Mouse (Mus musculus) myocyte (in vitro differentiated cells): ENCODE data around the gene Baz2b.

Experiments used
- TCF3 ChIP-seq: IDR thresholded peaks from one replicate; pipeline ENCODE4 v1.6.1; 2011; ENCODE audit warnings: low read depth, control low read depth; ENCODE audit not compliant: insufficient read length
- USF1 ChIP-seq: IDR thresholded peaks from one replicate; pipeline ENCODE4 v1.6.1; 2011; ENCODE audit warnings: low read depth, mild to moderate bottlenecking, control low read depth, moderate library complexity

DNA sequence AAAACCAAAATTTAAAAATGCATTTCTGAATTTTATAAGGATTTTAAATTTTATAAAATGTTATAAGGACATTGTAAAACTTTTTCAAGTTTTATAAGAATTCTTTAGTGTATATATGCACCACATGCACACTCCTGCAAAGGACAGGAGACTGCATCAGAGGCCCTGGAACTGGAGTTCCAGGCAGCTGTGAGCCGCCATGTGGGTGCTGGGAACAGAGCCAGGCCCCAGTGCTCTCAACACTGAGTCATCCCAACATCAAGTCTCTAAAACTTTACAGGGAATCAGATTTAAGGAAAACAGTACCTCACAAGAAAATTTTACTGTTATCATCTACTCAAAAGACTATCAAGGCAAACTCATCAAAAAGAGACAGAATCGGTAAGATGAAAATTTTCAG, 97.5 kb downstream of the Baz2b start:
- no peak for TF ChIP-seq TCF3
- no peak for TF ChIP-seq USF1
